ENCODE assay signal across 9 mouse cellular contexts in the genomic region with DNA sequence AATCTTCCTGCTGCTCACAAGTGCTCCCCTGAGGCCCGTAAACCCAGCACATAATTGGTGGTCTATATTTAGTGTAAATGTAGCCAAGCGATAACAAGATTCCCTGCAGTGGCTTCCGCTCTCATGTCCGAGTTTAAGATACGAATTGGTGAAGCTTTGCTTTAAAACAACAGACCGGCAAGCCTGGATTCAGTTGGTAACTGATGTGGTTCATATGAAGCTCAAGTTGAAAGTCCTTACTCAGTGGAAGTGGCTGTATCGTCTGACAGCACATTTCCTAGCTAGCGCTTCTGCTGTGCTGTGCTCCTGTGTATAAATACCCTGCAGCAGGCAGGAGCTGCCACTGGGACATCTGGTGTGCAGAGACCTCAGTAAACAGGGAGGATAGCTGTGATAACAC. TPM values are rescaled to one million over a fixed set of nuclear protein-coding genes. Genes with fewer than 3 reads are reported as not detected.
DNase-seq lines count a peak whose midpoint lies in the region; ATAC-seq and TF ChIP-seq lines count a peak whose summit lies in the region.
"Had no signal": no experiment of that assay in that cellular context is flagged by ENCODE, and none has a peak within 500 bp of the region (broad histone marks: within the 10 kb centered on the region; RNA-seq: fewer than 3 reads in every experiment).

Lsmem1 (minus strand) TSS at position 189 of the 400 bp plus-strand sequence.

- H3K36me3 ChIP-seq in embryonic facial prominence, embryonic 14.5 days (ENCODE audit: control insufficient read depth, insufficient read depth, low read length), result peaks cover 28% of the 10 kb centered on the region
- H3K36me3 ChIP-seq in embryonic facial prominence, embryonic 10.5 days (replicated peaks), result peaks cover 34% of the 10 kb centered on the region
- H3K36me3 ChIP-seq in megakaryocyte, embryonic 14.5 days (replicated peaks; ENCODE audit: low read length), result peaks cover 55% of the 10 kb centered on the region
- H3K36me3 ChIP-seq in heart, embryonic 15.5 days, result peaks cover 21% of the 10 kb centered on the region
- H3K36me3 ChIP-seq in thymus, adult 2 months (ENCODE audit: control insufficient read depth, insufficient read depth, low read length), result peaks cover 20% of the 10 kb centered on the region

- peak; percentile 53; the same call in 1 of the 2 replicates for ATAC-seq in embryonic facial prominence, embryonic 14.5 days (ENCODE audit: low read depth)
- ATAC-seq in megakaryocyte, adult 5-6 weeks (ENCODE audit: poor library complexity, severe bottlenecking), result no peak
- ATAC-seq in heart, embryonic 15.5 days (replicated peaks; ENCODE audit: insufficient number of reproducible peaks, insufficient read depth, low FRiP score, low read depth), result 0 out of 2 replicates have a peak, but pooled peaks have one; percentile 63

- H3K4me2 ChIP-seq in embryonic facial prominence, embryonic 14.5 days (ENCODE audit: low read depth, low read length), result no peak within 1 kb of the TSS
- peak within 1 kb of the TSS; percentile 58 for H3K4me2 ChIP-seq in heart, embryonic 15.5 days

- no peak for TF ChIP-seq CTCF in thymus, adult 2 months (IDR thresholded peaks at IDR 0.05; ENCODE audit: borderline replicate concordance, control insufficient read depth, extremely low read depth, insufficient read depth, low read length, poor library complexity)

- H3K4me1 ChIP-seq in embryonic facial prominence, embryonic 14.5 days (ENCODE audit: control insufficient read depth, insufficient read depth, low read length), result no peaks in the 10 kb centered on the region
- H3K4me1 ChIP-seq in embryonic facial prominence, embryonic 10.5 days, result no peaks in the 10 kb centered on the region
- H3K4me1 ChIP-seq in megakaryocyte, embryonic 14.5 days, result peaks cover 29% of the 10 kb centered on the region
- peaks cover 6% of the 10 kb centered on the region; the same call in 1 of the 2 replicates for H3K4me1 ChIP-seq in heart, embryonic 15.5 days (replicated peaks)
- H3K4me1 ChIP-seq in thymus, adult 2 months (replicated peaks; ENCODE audit: control insufficient read depth, insufficient read depth, low read length), result peaks cover 7% of the 10 kb centered on the region

- H3K27ac ChIP-seq in embryonic facial prominence, embryonic 14.5 days (replicated peaks; ENCODE audit: low read depth, low read length), result no peak within 1 kb of the TSS
- H3K27ac ChIP-seq in embryonic facial prominence, embryonic 10.5 days (replicated peaks), result no peak within 1 kb of the TSS
- H3K27ac ChIP-seq in heart, embryonic 15.5 days, result peak within 1 kb of the TSS; percentile 88
- peak within 1 kb of the TSS; percentile 100 for H3K27ac ChIP-seq in thymus, adult 2 months (ENCODE audit: control insufficient read depth, insufficient read depth, low read length)

- DNase-seq in embryonic facial prominence, embryonic 14.5 days (ENCODE audit: low spot score), result peak; percentile 17
- DNase-seq in embryonic facial prominence, embryonic 10.5 days (ENCODE audit: low spot score), result no peak
- DNase-seq in thymus, adult 2 months, result peak; percentile 60
- no peak for DNase-seq in urinary bladder, postnatal 36 days (ENCODE audit: low spot score in 2 of 2)
- no peak for DNase-seq in natural killer cell, adult 2 months (ENCODE audit: low spot score in 2 of 2)

- no peak within 1 kb of the TSS for H3K9ac ChIP-seq in embryonic facial prominence, embryonic 14.5 days (ENCODE audit: low read depth, low read length)
- peak within 1 kb of the TSS; percentile 47 for H3K9ac ChIP-seq in heart, embryonic 15.5 days

- no peaks in the 10 kb centered on the region for H3K9me3 ChIP-seq in embryonic facial prominence, embryonic 14.5 days (ENCODE audit: control insufficient read depth, low read length)
- no peaks in the 10 kb centered on the region for H3K9me3 ChIP-seq in embryonic facial prominence, embryonic 10.5 days
- H3K9me3 ChIP-seq in megakaryocyte, embryonic 14.5 days, result no peaks in the 10 kb centered on the region
- no peaks in the 10 kb centered on the region for H3K9me3 ChIP-seq in heart, embryonic 15.5 days (replicated peaks)

- 69% methylated on average over 8 of the region's 8 CpGs for WGBS in embryonic facial prominence, embryonic 14.5 days
- 85% methylated on average over 8 of the region's 8 CpGs for WGBS in embryonic facial prominence, embryonic 10.5 days
- WGBS in heart, embryonic 15.5 days, result 36% methylated on average over 8 of the region's 8 CpGs
- WGBS in thymus, adult 2 months, result 20% methylated on average over 8 of the region's 8 CpGs

- no peak within 1 kb of the TSS for H3K4me3 ChIP-seq in embryonic facial prominence, embryonic 14.5 days (ENCODE audit: low read depth, low read length)
- H3K4me3 ChIP-seq in embryonic facial prominence, embryonic 10.5 days, result no peak within 1 kb of the TSS
- H3K4me3 ChIP-seq in megakaryocyte, embryonic 14.5 days (replicated peaks), result peak within 1 kb of the TSS; percentile 46
- peak within 1 kb of the TSS; percentile 47 for H3K4me3 ChIP-seq in heart, embryonic 15.5 days
- no peak within 1 kb of the TSS for H3K4me3 ChIP-seq in thymus, adult 2 months (ENCODE audit: control insufficient read depth, insufficient read depth, low read length)
- H3K4me3 ChIP-seq: erythroblast, embryonic 14.5 days had no signal

- no peak for TF ChIP-seq POLR2A in thymus, adult 2 months (IDR thresholded peaks at IDR 0.05; ENCODE audit: control insufficient read depth, extremely low read depth, insufficient read depth, low read length, poor library complexity)

- no peaks in the 10 kb centered on the region for H3K27me3 ChIP-seq in embryonic facial prominence, embryonic 14.5 days (replicated peaks; ENCODE audit: control insufficient read depth, insufficient read depth, low read length)
- no peaks in the 10 kb centered on the region for H3K27me3 ChIP-seq in embryonic facial prominence, embryonic 10.5 days (replicated peaks; ENCODE audit: low read depth, poor library complexity, severe bottlenecking)
- H3K27me3 ChIP-seq in megakaryocyte, embryonic 14.5 days (replicated peaks), result no peaks in the 10 kb centered on the region
- no peaks in the 10 kb centered on the region for H3K27me3 ChIP-seq in heart, embryonic 15.5 days
- H3K27me3 ChIP-seq in thymus, adult 2 months (ENCODE audit: control insufficient read depth, insufficient read depth, low read length), result no peaks in the 10 kb centered on the region

RNA-seq across cellular contexts. Expression of gene Lsmem1, which starts in this region (rescaled TPM):
- 4.5 and 4.7 TPM in 2 replicates for polyA plus RNA-seq in embryonic facial prominence, embryonic 14.5 days (2014; fragmentation: Nextera tagmentation; extraction: Ambion mirVana)
- polyA plus RNA-seq in embryonic facial prominence, embryonic 10.5 days (2016; fragmentation: Nextera tagmentation; extraction: Ambion mirVana), result not detected in 2 replicates
- polyA plus RNA-seq in megakaryocyte, embryonic 14.5 days (2012; ENCODE audit: insufficient read depth, low replicate concordance), result 0.27 TPM in 1 of 2 replicates, not detected in the other
- total RNA-seq in megakaryocyte, adult 5-6 weeks (2015), result not detected in 2 replicates
- total RNA-seq in megakaryocyte, adult 5-6 weeks (2017), result 0.26 TPM in 1 of 2 replicates, not detected in the other
- polyA plus RNA-seq in heart, embryonic 15.5 days (2015; fragmentation: Nextera tagmentation; extraction: Ambion mirVana), result 26.3 and 31.2 TPM in 2 replicates
- 0.99 and 2.0 TPM in 2 replicates for polyA plus RNA-seq in thymus, adult 2 months (2012; rRNA removed)
- polyA plus RNA-seq: erythroblast, embryonic 14.5 days had no signal

Comparison
In these comparisons a context has a peak if more than half of its experiments do, and no peak if none do; other contexts are left out.
1. DNase-seq: peak in embryonic facial prominence, embryonic 14.5 days (single experiment) and thymus, adult 2 months (single experiment); none in embryonic facial prominence, embryonic 10.5 days (single experiment), urinary bladder, postnatal 36 days (0 of 2) and natural killer cell, adult 2 months (0 of 2).
2. H3K27ac ChIP-seq: peak in heart, embryonic 15.5 days (single experiment) and thymus, adult 2 months (single experiment); none in embryonic facial prominence, embryonic 14.5 days (single experiment) and embryonic facial prominence, embryonic 10.5 days (single experiment).
3. H3K4me3 ChIP-seq: peak in megakaryocyte, embryonic 14.5 days (single experiment) and heart, embryonic 15.5 days (single experiment); none in embryonic facial prominence, embryonic 14.5 days (single experiment), embryonic facial prominence, embryonic 10.5 days (single experiment) and thymus, adult 2 months (single experiment).